Mouse (Mus musculus) kidney, adult 2 months (tissue): ENCODE data around the gene Zfp341.

Experiments
- CTCF ChIP-seq: fragments of 200-500 bp; conservative IDR thresholded peaks from 2 replicates; pipeline ENCODE4 v1.5.1; 2011; ENCODE audit warnings: low read depth, mild to moderate bottlenecking, control low read depth, low read length, moderate library complexity, mixed read lengths; ENCODE audit not compliant: insufficient read depth, insufficient read length
- POLR2A ChIP-seq: fragments of 200-500 bp; IDR thresholded peaks from one replicate; pipeline ENCODE4 v1.6.1; 2011; ENCODE audit warnings: low read depth, low read length, control low read depth

- TF ChIP-seq POLR2A: no peak
- TF ChIP-seq CTCF: no peak
Observed at GRCm38 (mm10) chr2:154657486-154658237, 44.6 kb downstream of the Zfp341 start.
